Mouse (Mus musculus) brain, embryonic 14.5 days (tissue): ENCODE results near the gene Pip4k2a.

ENCODE experiments used
- CTCF ChIP-seq: fragments of 200-500 bp; IDR thresholded peaks from 2 replicates; pipeline ENCODE4 v1.5.1; 2012; ENCODE audit warnings: inconsistent platforms, mild to moderate bottlenecking, moderate library complexity, borderline replicate concordance; ENCODE audit not compliant: insufficient read depth, insufficient read length; ENCODE audit errors: extremely low read depth
- POLR2A ChIP-seq: fragments of 200-500 bp; IDR thresholded peaks from 2 replicates; pipeline ENCODE4 v1.6.1; 2012; ENCODE audit warnings: mild to moderate bottlenecking, inconsistent platforms, borderline replicate concordance; ENCODE audit not compliant: poor library complexity, insufficient read depth, insufficient read length, severe bottlenecking; ENCODE audit errors: extremely low read depth

DNA sequence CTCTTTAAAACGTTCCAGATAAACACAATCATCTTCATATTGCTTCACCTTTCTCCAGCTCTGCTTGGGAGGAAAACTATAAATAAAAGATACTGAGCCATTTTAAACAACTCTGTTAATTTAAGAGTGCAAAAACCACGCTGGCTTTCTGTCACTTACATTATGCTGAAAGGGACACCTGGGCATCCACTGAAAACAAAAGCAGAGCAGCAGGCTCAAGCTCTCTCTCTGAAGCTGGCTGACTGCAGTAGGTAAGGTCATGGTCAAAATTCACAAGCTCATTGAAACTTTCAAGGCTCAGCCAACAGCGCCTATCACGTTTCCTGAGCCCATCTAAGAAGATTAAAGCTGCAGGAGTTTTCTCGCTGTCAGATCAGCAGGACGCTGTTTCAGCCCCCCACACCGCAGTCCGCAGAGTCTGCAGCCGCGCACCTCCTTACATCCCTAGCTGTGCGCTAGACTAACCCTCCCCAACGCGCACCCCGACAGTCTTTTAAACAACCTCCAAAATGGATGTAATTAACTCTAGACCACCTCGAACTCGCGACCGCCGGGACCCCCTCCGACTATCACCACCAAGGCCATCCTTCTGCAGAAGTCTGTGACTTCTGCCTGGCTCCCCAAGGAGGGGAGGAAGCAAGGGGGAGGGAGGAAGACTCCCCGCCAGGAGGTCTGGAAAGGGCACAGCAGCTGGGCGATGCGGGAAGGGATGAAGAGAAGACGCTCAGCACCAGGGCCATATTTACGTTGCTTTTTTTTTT is 1.3 kb downstream of the Pip4k2a start:
- TF ChIP-seq POLR2A (no peak), CTCF (no peak)
